Mouse (Mus musculus) myocyte (in vitro differentiated cells): ENCODE results near the gene Mtmr3.

Experiments used
- E2F4 ChIP-seq: IDR thresholded peaks from one replicate; pipeline ENCODE4 v1.6.1; 2011; ENCODE audit warnings: mild to moderate bottlenecking, control low read depth, moderate library complexity; ENCODE audit not compliant: insufficient read depth
- MAX ChIP-seq: IDR thresholded peaks from one replicate; pipeline ENCODE4 v1.6.1; 2011; ENCODE audit warnings: low read depth, mild to moderate bottlenecking, control low read depth
- MYOG ChIP-seq, 3 experiments: IDR thresholded peaks; one replicate each; pipeline ENCODE4 v1.6.1; 2011; ENCODE audit warnings: control low read depth in 2 of 3, low read depth in 2 of 3, mild to moderate bottlenecking in 2 of 3; ENCODE audit not compliant: insufficient read length in 2 of 3, control insufficient read depth in 1 of 3, insufficient read depth in 1 of 3
- POLR2A ChIP-seq: IDR thresholded peaks from one replicate; pipeline ENCODE4 v1.6.1; 2011; ENCODE audit warnings: low read depth, mild to moderate bottlenecking, control low read depth, moderate library complexity; ENCODE audit not compliant: insufficient read length

DNA sequence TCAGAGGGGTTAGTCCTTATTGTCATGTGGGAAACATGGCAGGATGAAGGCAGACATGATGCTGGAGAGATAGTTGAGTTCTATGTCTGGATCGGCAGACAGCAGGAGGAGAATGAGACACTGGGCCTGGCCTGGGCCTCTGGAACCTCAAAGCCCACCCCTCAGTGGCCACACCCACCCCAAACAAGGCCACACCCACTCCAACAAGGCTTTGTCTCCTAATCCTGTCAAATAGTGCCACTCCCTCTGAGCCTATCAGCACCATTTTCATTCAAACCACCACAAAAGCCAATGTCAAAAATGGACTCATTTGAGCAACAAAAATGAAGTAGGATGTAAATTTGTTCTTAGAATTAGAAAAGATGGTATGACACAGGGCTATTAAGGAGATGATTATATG, 130.5 kb downstream of the Mtmr3 start:
- TF ChIP-seq MYOG (IDR thresholded peaks at IDR 0.05; ENCODE audit: control insufficient read depth in 1 of 3, insufficient read depth in 1 of 3, insufficient read length in 2 of 3, low read depth in 2 of 3) (no peak), POLR2A (no peak), MAX (no peak), E2F4 (no peak)
